Mouse (Mus musculus) megakaryocyte, embryonic 14.5 days (primary cell): ENCODE data around the gene Atf3.

Experiments
- FLI1 ChIP-seq: IDR thresholded peaks from 2 replicates; pipeline ENCODE4 v1.6.1; 2012; ENCODE audit warnings: low read length, inconsistent platforms, mixed read lengths
- GATA1 ChIP-seq: IDR thresholded peaks from 3 replicates; pipeline ENCODE4 v1.6.1; 2012; ENCODE audit warnings: mixed read lengths, low read length, inconsistent platforms, borderline replicate concordance

DNA sequence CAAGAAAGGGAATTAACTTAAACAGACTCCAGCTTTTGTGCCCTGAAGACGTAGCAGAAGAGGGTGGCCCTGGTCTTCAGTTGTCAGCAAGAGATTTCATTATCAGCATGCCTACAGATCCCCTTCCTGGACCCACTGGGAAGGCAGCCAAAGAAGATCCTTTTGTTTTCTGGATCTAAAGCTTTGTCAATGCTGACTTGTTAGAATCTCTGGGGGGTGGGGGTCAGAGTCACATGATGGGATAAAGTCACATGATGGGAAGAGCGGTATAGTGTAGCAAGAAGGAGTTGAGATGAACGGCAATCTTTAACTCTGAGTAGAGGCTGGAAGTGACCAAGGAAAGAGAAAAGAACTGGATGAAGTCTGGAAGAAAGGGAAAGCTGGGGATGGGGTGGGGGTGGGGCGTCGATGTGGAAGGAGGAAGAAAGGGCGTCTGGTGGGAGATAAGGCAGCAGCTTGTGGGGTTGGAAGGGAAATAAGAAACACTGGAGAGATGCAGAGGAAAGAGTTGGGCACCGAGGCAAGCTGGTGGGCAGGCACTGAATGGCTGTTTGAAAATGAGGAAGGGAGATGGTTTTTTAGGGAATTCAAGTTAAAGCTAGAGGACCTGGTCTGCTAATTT lies 78.9 kb downstream of the Atf3 start:
- no peak for TF ChIP-seq GATA1
- no peak for TF ChIP-seq FLI1
